Mouse (Mus musculus) heart, embryonic 12.5 days (tissue): ENCODE results near the gene Btn2a2. TPM values are rescaled to one million over a fixed set of nuclear protein-coding genes. Genes with fewer than 3 reads are reported as not detected.
A peak's percentile ranks its signal among the peaks of the same experiment; 100 is the strongest.

Experiments
- ATAC-seq: fragments of 200-750 bp; cut with Nextera tagmentation; 2 replicates; pipeline ENCODE4 v1.8.0; 2017; ENCODE audit warnings: moderate TSS enrichment, moderate library complexity; ENCODE audit not compliant: insufficient number of reproducible peaks, low FRiP score
- H3K27ac ChIP-seq: fragments of 300-500 bp; sonication (generic); 2 replicates; pipeline ENCODE4 v1.5.1; 2016; ENCODE audit warnings: mild to moderate bottlenecking, moderate library complexity; ENCODE audit not compliant: poor library complexity, severe bottlenecking
- H3K27me3 ChIP-seq: fragments of 300-500 bp; sonication (generic); replicated peaks from 2 replicates; pipeline ENCODE4 v1.6.1; 2016; ENCODE audit warnings: mild to moderate bottlenecking, moderate library complexity
- H3K36me3 ChIP-seq: fragments of 300-500 bp; sonication (generic); 2 replicates; pipeline ENCODE4 v1.6.1; 2016; ENCODE audit warnings: mild to moderate bottlenecking, moderate library complexity
- H3K4me1 ChIP-seq: fragments of 300-500 bp; sonication (generic); replicated peaks from 2 replicates; pipeline ENCODE4 v1.6.1; 2016; ENCODE audit warnings: mild to moderate bottlenecking
- H3K4me2 ChIP-seq: fragments of 300-500 bp; sonication (generic); 2 replicates; pipeline ENCODE4 v1.6.1; 2016; ENCODE audit warnings: mild to moderate bottlenecking, moderate library complexity
- H3K4me3 ChIP-seq: fragments of 300-500 bp; sonication (generic); 2 replicates; pipeline ENCODE4 v1.5.1; 2016; ENCODE audit warnings: mild to moderate bottlenecking
- H3K9ac ChIP-seq: fragments of 300-500 bp; sonication (generic); 2 replicates; pipeline ENCODE4 v1.6.1; 2016; ENCODE audit warnings: mild to moderate bottlenecking, moderate library complexity
- H3K9me3 ChIP-seq: fragments of 300-500 bp; sonication (generic); replicated peaks from 2 replicates; pipeline ENCODE4 v1.6.1; 2016; ENCODE audit warnings: mild to moderate bottlenecking, moderate library complexity
- WGBS: fragments of 180-500 bp; shearing (Covaris S2); methylation state at CpG from one replicate; pipeline ENCODE4 v1.1.7; 2016; 5-methylcytosine and 5-hydroxymethylcytosine counted together
- microRNA-seq: library from miRNA; unstranded; fragments of <30 nt; microRNA quantifications from one replicate; pipeline ENCODE4, GENCODE M21; 2017
- polyA plus RNA-seq: library from polyadenylated mRNA; unstranded; fragments of >200 nt; fragmentation: Nextera tagmentation; extraction: Ambion mirVana; gene quantifications from 2 replicates; pipeline ENCODE4 v1.2.1, GENCODE M21; 2016

Btn2a2 gene
- polyA plus RNA-seq, 1 experiment from 2014 or later: 0.45 TPM

GRCm38 (mm10) chr13:23434426-23434825 is 54.2 kb downstream of the Btn2a2 start:
- no peak for ATAC-seq
- Histone ChIP-seq H3K27me3 (no peaks in the 10 kb centered on the region), H3K36me3 (no peaks in the 10 kb centered on the region), H3K4me1 (peaks cover 12% of the 10 kb centered on the region; the same call in 1 of the 2 replicates), H3K4me2 (peak overlapping the region; percentile 41), H3K4me3 (peak overlapping the region; percentile 3; the same call in 1 of the 2 replicates), H3K9me3 (no peaks in the 10 kb centered on the region), H3K9ac (peak overlapping the region; percentile 5; the same call in 1 of the 2 replicates), H3K27ac (no peak overlapping the region)
- WGBS: 15% methylated on average over 7 of the region's 7 CpGs

GRCm38 (mm10) chr13:23433801-23434200 is 54.9 kb downstream of the Btn2a2 start:
- peaks cover 16% of the 10 kb centered on the region; the same call in 1 of the 2 replicates for H3K4me1 ChIP-seq
- H3K4me3 ChIP-seq: no peak overlapping the region
- H3K4me2 ChIP-seq: peak overlapping the region; percentile 25; the same call in 1 of the 2 replicates
- H3K9me3 ChIP-seq: no peaks in the 10 kb centered on the region
- no peak overlapping the region for H3K9ac ChIP-seq
- no peaks in the 10 kb centered on the region for H3K36me3 ChIP-seq
- no peak for ATAC-seq
- 68% methylated on average over 5 of the region's 5 CpGs for WGBS
- H3K27me3 ChIP-seq: no peaks in the 10 kb centered on the region
- no peak overlapping the region for H3K27ac ChIP-seq

- 0 out of 2 replicates have a peak overlapping the region, but pooled peaks have one; percentile 47 for H3K27ac ChIP-seq
- peak overlapping the region; percentile 64 for H3K4me2 ChIP-seq
- H3K9me3 ChIP-seq: no peaks in the 10 kb centered on the region
- no peak for ATAC-seq
- 13% methylated on average over 5 of the region's 5 CpGs for WGBS
- H3K27me3 ChIP-seq: no peaks in the 10 kb centered on the region
- no peaks in the 10 kb centered on the region for H3K36me3 ChIP-seq
- peaks cover 16% of the 10 kb centered on the region; the same call in 1 of the 2 replicates for H3K4me1 ChIP-seq
- H3K9ac ChIP-seq: peak overlapping the region; percentile 54; the same call in 1 of the 2 replicates
- peak overlapping the region; percentile 49 for H3K4me3 ChIP-seq
These were observed 55.5 kb downstream of the Btn2a2 start for GRCm38 (mm10) chr13:23433206-23433605.

- Histone ChIP-seq H3K4me2 (peak overlapping the region; percentile 64), H3K4me3 (peak overlapping the region; percentile 49), H3K9me3 (no peaks in the 10 kb centered on the region), H3K9ac (peak overlapping the region; percentile 54; the same call in 1 of the 2 replicates), H3K36me3 (no peaks in the 10 kb centered on the region), H3K4me1 (peaks cover 16% of the 10 kb centered on the region; the same call in 1 of the 2 replicates), H3K27me3 (no peaks in the 10 kb centered on the region), H3K27ac (peak overlapping the region; percentile 69)
- under 1% methylated on average over 28 of the region's 28 CpGs for WGBS
- peak; percentile 92 for ATAC-seq
These were observed 56.0 kb downstream of the Btn2a2 start for GRCm38 (mm10) chr13:23432562-23433201.

- peak; percentile 67 for ATAC-seq
- peak overlapping the region; percentile 71 for H3K4me2 ChIP-seq
- peak overlapping the region; percentile 78 for H3K9ac ChIP-seq
- no peaks in the 10 kb centered on the region for H3K27me3 ChIP-seq
- H3K9me3 ChIP-seq: no peaks in the 10 kb centered on the region
- H3K36me3 ChIP-seq: no peaks in the 10 kb centered on the region
- under 1% methylated on average over 15 of the region's 15 CpGs for WGBS
- H3K4me3 ChIP-seq: peak overlapping the region; percentile 67
- H3K4me1 ChIP-seq: peaks cover 22% of the 10 kb centered on the region; the same call in 1 of the 2 replicates
- H3K27ac ChIP-seq: peak overlapping the region; percentile 91
These were observed 57.3 kb downstream of the Btn2a2 start for GRCm38 (mm10) chr13:23431351-23431771.

- peak overlapping the region; percentile 67 for H3K4me3 ChIP-seq
- peak; percentile 67 for ATAC-seq
- H3K36me3 ChIP-seq: no peaks in the 10 kb centered on the region
- peak overlapping the region; percentile 78 for H3K9ac ChIP-seq
- H3K4me2 ChIP-seq: peak overlapping the region; percentile 71
- H3K27ac ChIP-seq: peak overlapping the region; percentile 91
- under 1% methylated on average over 17 of the region's 17 CpGs for WGBS
- H3K27me3 ChIP-seq: no peaks in the 10 kb centered on the region
- H3K4me1 ChIP-seq: peaks cover 22% of the 10 kb centered on the region; the same call in 1 of the 2 replicates
- H3K9me3 ChIP-seq: no peaks in the 10 kb centered on the region
These were observed 57.9 kb downstream of the Btn2a2 start for GRCm38 (mm10) chr13:23430734-23431133.

- H3K27me3 ChIP-seq: no peaks in the 10 kb centered on the region
- ATAC-seq: no peak
- peak overlapping the region; percentile 91; the same call in 1 of the 2 replicates for H3K27ac ChIP-seq
- no peaks in the 10 kb centered on the region for H3K9me3 ChIP-seq
- WGBS: 38% methylated on average over 10 of the region's 10 CpGs
- peaks cover 25% of the 10 kb centered on the region; the same call in 1 of the 2 replicates for H3K4me1 ChIP-seq
- H3K9ac ChIP-seq: peak overlapping the region; percentile 78
- peak overlapping the region; percentile 71 for H3K4me2 ChIP-seq
- H3K4me3 ChIP-seq: peak overlapping the region; percentile 67
- no peaks in the 10 kb centered on the region for H3K36me3 ChIP-seq
These were observed 58.8 kb downstream of the Btn2a2 start for GRCm38 (mm10) chr13:23429771-23430380.

GRCm38 (mm10) chr13:23428166-23428993 is 60.3 kb downstream of the Btn2a2 start:
- peak overlapping the region; percentile 7 for H3K4me2 ChIP-seq
- H3K27ac ChIP-seq: no peak overlapping the region
- no peaks in the 10 kb centered on the region for H3K36me3 ChIP-seq
- no peak for ATAC-seq
- H3K9me3 ChIP-seq: no peaks in the 10 kb centered on the region
- H3K9ac ChIP-seq: no peak overlapping the region
- H3K27me3 ChIP-seq: no peaks in the 10 kb centered on the region
- 51% methylated on average over 16 of the region's 16 CpGs for WGBS
- no peak overlapping the region for H3K4me3 ChIP-seq
- H3K4me1 ChIP-seq: peaks cover 20% of the 10 kb centered on the region; the same call in 1 of the 2 replicates

Small RNA genes within 50 kb of the gene (microRNA-seq; reads per million reads assigned to microRNA genes)
- gene Gm44297 (not detected), gene n-TStga1 (0.94 reads per million)

Other genes starting within 250 kb of the Btn2a2 start
- not detected in 2 replicates for gene Vmn1r223, start 241.7 kb downstream of the Btn2a2 start, polyA plus RNA-seq
- gene Zfp322a, start 119.6 kb downstream of the Btn2a2 start, polyA plus RNA-seq: 43.0 and 46.7 TPM in 2 replicates
- 8.1 and 8.9 TPM in 2 replicates for gene Abt1, start 65.0 kb downstream of the Btn2a2 start, polyA plus RNA-seq
- gene Btn1a1, start 23.0 kb downstream of the Btn2a2 start, polyA plus RNA-seq: 2.6 and 2.9 TPM in 2 replicates
- gene Hist1h4h, start 42.2 kb upstream of the Btn2a2 start, polyA plus RNA-seq: 4.4 and 5.2 TPM in 2 replicates
- gene Hist1h2af, start 45.0 kb upstream of the Btn2a2 start, polyA plus RNA-seq: 2.7 and 7.0 TPM in 2 replicates
- gene Hist1h3g, start 46.6 kb upstream of the Btn2a2 start, polyA plus RNA-seq: 3.9 and 4.0 TPM in 2 replicates
- 0.26 and 0.28 TPM in 2 replicates for gene Hist1h2bh, start 54.5 kb upstream of the Btn2a2 start, polyA plus RNA-seq
- gene Hist1h3f, start 55.2 kb upstream of the Btn2a2 start, polyA plus RNA-seq: 0.32 and 0.36 TPM in 2 replicates
- 0.95 TPM in 1 of 2 replicates, not detected in the other for gene Hist1h4f, start 62.8 kb upstream of the Btn2a2 start, polyA plus RNA-seq
- 0.21 and 0.26 TPM in 2 replicates for gene Hist1h1d, start 64.4 kb upstream of the Btn2a2 start, polyA plus RNA-seq
- gene Hist1h3e, start 73.5 kb upstream of the Btn2a2 start, polyA plus RNA-seq: 1.7 and 2.1 TPM in 2 replicates
- gene Hist1h2ae, start 82.4 kb upstream of the Btn2a2 start, polyA plus RNA-seq: 40.3 and 45.8 TPM in 2 replicates
- 4.5 and 4.8 TPM in 2 replicates for gene Hist1h2bg, start 82.5 kb upstream of the Btn2a2 start, polyA plus RNA-seq
- 1.5 and 2.0 TPM in 2 replicates for gene Hist1h2bf, start 85.3 kb upstream of the Btn2a2 start, polyA plus RNA-seq
- 1.1 and 2.3 TPM in 2 replicates for gene Hist1h2ad, start 85.5 kb upstream of the Btn2a2 start, polyA plus RNA-seq
- 1.4 and 1.6 TPM in 2 replicates for gene Hist1h3d, start 86.9 kb upstream of the Btn2a2 start, polyA plus RNA-seq
- gene Hist1h4d, start 92.7 kb upstream of the Btn2a2 start, polyA plus RNA-seq: 43.5 and 46.9 TPM in 2 replicates
- gene Hist1h2be, start 132.3 kb upstream of the Btn2a2 start, polyA plus RNA-seq: 1.2 and 2.0 TPM in 2 replicates
- gene Hist1h1e, start 133.7 kb upstream of the Btn2a2 start, polyA plus RNA-seq: 10.6 and 11.6 TPM in 2 replicates
- 0.70 and 0.78 TPM in 2 replicates for gene Hist1h2ac, start 195.1 kb upstream of the Btn2a2 start, polyA plus RNA-seq
- 43.6 and 49.5 TPM in 2 replicates for gene Hist1h2bc, start 195.3 kb upstream of the Btn2a2 start, polyA plus RNA-seq
- gene Hist1h1t, start 207.0 kb upstream of the Btn2a2 start, polyA plus RNA-seq: not detected in 2 replicates
- 2.7 and 3.5 TPM in 2 replicates for gene Hist1h4c, start 209.6 kb upstream of the Btn2a2 start, polyA plus RNA-seq
- gene Hfe, start 222.0 kb upstream of the Btn2a2 start, polyA plus RNA-seq: 10.5 and 13.2 TPM in 2 replicates
- 36.5 and 41.9 TPM in 2 replicates for gene Hist1h1c, start 250.0 kb upstream of the Btn2a2 start, polyA plus RNA-seq